Mouse (Mus musculus) MEL-GATA-1-ER (cell line): ENCODE results near the gene St3gal5.

Experiments used
- DNase-seq: peaks from one replicate; pipeline ENCODE4 v3.0.0-alpha.2; 2012; ENCODE audit warnings: low read depth; ENCODE audit errors: extremely low read depth

Gene St3gal5

GRCm38 (mm10) chr6:72161751-72162150, 64.4 kb downstream of the St3gal5 start:
- no peak for DNase-seq

GRCm38 (mm10) chr6:72162155-72162890, 64.9 kb downstream of the St3gal5 start:
- DNase-seq = no peak

- peak; percentile 58 for DNase-seq
Measured at GRCm38 (mm10) chr6:72164321-72165275, 67.2 kb downstream of the St3gal5 start.

GRCm38 (mm10) chr6:72165907-72166306, 68.5 kb downstream of the St3gal5 start:
- DNase-seq = no peak

GRCm38 (mm10) chr6:72171391-72171790, 74.0 kb downstream of the St3gal5 start:
- no peak for DNase-seq

GRCm38 (mm10) chr6:72173350-72173749, 76.0 kb downstream of the St3gal5 start:
- no peak for DNase-seq

GRCm38 (mm10) chr6:72175419-72175818, 78.0 kb downstream of the St3gal5 start:
- no peak for DNase-seq

- no peak for DNase-seq
Measured at GRCm38 (mm10) chr6:72176004-72176403, 78.6 kb downstream of the St3gal5 start.

GRCm38 (mm10) chr6:72177417-72177816, 80.0 kb downstream of the St3gal5 start:
- no peak for DNase-seq

- no peak for DNase-seq
Measured at GRCm38 (mm10) chr6:72179006-72179405, 81.6 kb downstream of the St3gal5 start.

GRCm38 (mm10) chr6:72179562-72180502, 82.4 kb downstream of the St3gal5 start:
- DNase-seq = no peak

GRCm38 (mm10) chr6:72184576-72184975, 87.2 kb downstream of the St3gal5 start:
- DNase-seq = no peak

- DNase-seq = no peak
Measured at GRCm38 (mm10) chr6:72185893-72186490, 88.6 kb downstream of the St3gal5 start.

GRCm38 (mm10) chr6:72186809-72187208, 89.4 kb downstream of the St3gal5 start:
- DNase-seq = no peak

- no peak for DNase-seq
Measured at GRCm38 (mm10) chr6:72189061-72189863, 91.9 kb downstream of the St3gal5 start.

GRCm38 (mm10) chr6:72190120-72190519, 92.7 kb downstream of the St3gal5 start:
- DNase-seq = no peak

- no peak for DNase-seq
Measured at GRCm38 (mm10) chr6:72190577-72190976, 93.2 kb downstream of the St3gal5 start.

GRCm38 (mm10) chr6:72196660-72197059, 99.3 kb downstream of the St3gal5 start:
- no peak for DNase-seq

GRCm38 (mm10) chr6:72197515-72197914, 100.1 kb downstream of the St3gal5 start:
- no peak for DNase-seq
